Mouse (Mus musculus): ENCODE measurements around the gene Nfam1.

GRCm38 (mm10) chr15:82955286-82955685 lies 77.8 kb downstream of the Nfam1 start:
- no peak for TF ChIP-seq E2F4 (IDR thresholded peaks at IDR 0.05; ENCODE audit: insufficient replicate concordance, low read depth, low read length)
- TF ChIP-seq CTCF (conservative IDR thresholded peaks at IDR 0.05 in 1 of 2, IDR thresholded peaks at IDR 0.05 in 1 of 2; ENCODE audit: low read depth in 2 of 2, low read length in 2 of 2) = no peak
- TF ChIP-seq MXI1 (IDR thresholded peaks at IDR 0.05; ENCODE audit: low read depth, low read length) = no peak
- no peak for TF ChIP-seq ELF1 (IDR thresholded peaks at IDR 0.05; ENCODE audit: low read depth, low read length)
- TF ChIP-seq TCF12 (IDR thresholded peaks at IDR 0.05; ENCODE audit: low read depth, low read length) = no peak
- TF ChIP-seq JUND (conservative IDR thresholded peaks at IDR 0.05; ENCODE audit: low read depth, low read length) = no peak
- no peak for TF ChIP-seq USF1 (IDR thresholded peaks at IDR 0.05; ENCODE audit: low read depth, low read length)
- TF ChIP-seq KAT2A (IDR thresholded peaks at IDR 0.05; ENCODE audit: insufficient replicate concordance, low read length) = no peak
- TF ChIP-seq USF2 (conservative IDR thresholded peaks at IDR 0.05; ENCODE audit: low read depth, low read length) = no peak
